Mouse (Mus musculus) midbrain, embryonic 12.5 days (tissue): ENCODE measurements at regions not wholly inside any gene's neighbourhood (a gene's known extent, or its start where the extent isn't known, plus 50 kb on each side); places are given as distances from the start of the nearest gene placed in this dataset.

Source experiments
- ATAC-seq: fragments of 200-750 bp; cut with Nextera tagmentation; 2 replicates; pipeline ENCODE4 v1.8.0; 2017; ENCODE audit warnings: low read depth, moderate TSS enrichment, moderate library complexity; ENCODE audit not compliant: low FRiP score
- H3K27ac ChIP-seq: fragments of 300-500 bp; sonication (generic); replicated peaks from 2 replicates; pipeline ENCODE4 v1.5.1; 2016; ENCODE audit warnings: mild to moderate bottlenecking
- H3K27me3 ChIP-seq: fragments of 300-500 bp; sonication (generic); 2 replicates; pipeline ENCODE4 v1.6.1; 2016; ENCODE audit warnings: mild to moderate bottlenecking
- H3K36me3 ChIP-seq: fragments of 300-500 bp; sonication (generic); 2 replicates; pipeline ENCODE4 v1.6.1; 2016
- H3K4me1 ChIP-seq: fragments of 300-500 bp; sonication (generic); 2 replicates; pipeline ENCODE4 v1.6.1; 2016
- H3K4me2 ChIP-seq: fragments of 300-500 bp; sonication (generic); replicated peaks from 2 replicates; pipeline ENCODE4 v1.6.1; 2016; ENCODE audit warnings: mild to moderate bottlenecking, moderate library complexity
- H3K4me3 ChIP-seq: fragments of 300-500 bp; sonication (generic); 2 replicates; pipeline ENCODE4 v1.5.1; 2016; ENCODE audit warnings: mild to moderate bottlenecking
- H3K9ac ChIP-seq: fragments of 300-500 bp; sonication (generic); replicated peaks from 2 replicates; pipeline ENCODE4 v1.6.1; 2016; ENCODE audit warnings: mild to moderate bottlenecking, moderate library complexity
- H3K9me3 ChIP-seq: fragments of 300-500 bp; sonication (generic); 2 replicates; pipeline ENCODE4 v1.6.1; 2016; ENCODE audit warnings: mild to moderate bottlenecking
- WGBS: fragments of 180-500 bp; shearing (Covaris S2); methylation state at CpG from one replicate; pipeline ENCODE4 v1.1.7; 2016; 5-methylcytosine and 5-hydroxymethylcytosine counted together

DNA sequence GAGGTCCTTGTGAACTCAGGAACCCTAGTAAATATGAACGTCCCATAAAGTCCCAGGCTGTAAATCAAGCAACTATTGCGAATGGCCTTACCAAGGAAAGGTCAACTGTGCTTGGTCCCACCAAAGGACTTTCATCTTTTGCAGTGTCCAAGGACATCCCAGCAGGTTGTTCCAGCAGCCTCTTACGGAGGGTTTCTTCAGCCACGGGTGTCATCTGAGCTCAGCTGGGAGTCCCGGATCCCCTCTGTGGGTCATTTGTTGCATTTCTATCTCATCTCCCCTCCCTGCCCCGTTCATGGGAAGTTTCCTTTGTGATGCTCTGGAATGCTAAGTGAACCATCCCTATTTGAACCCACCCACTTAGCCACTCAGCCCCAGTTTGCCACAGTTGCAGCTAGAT is 184.3 kb downstream of the Snx10 start:
- Histone ChIP-seq H3K27ac (peak overlapping the region; percentile 40), H3K27me3 (no peaks in the 10 kb centered on the region), H3K4me3 (no peak overlapping the region), H3K4me2 (no peak overlapping the region), H3K9ac (no peak overlapping the region), H3K36me3 (no peaks in the 10 kb centered on the region), H3K4me1 (peaks cover 21% of the 10 kb centered on the region; the same call in 1 of the 2 replicates), H3K9me3 (no peaks in the 10 kb centered on the region)
- ATAC-seq: no peak
- 38% methylated on average over 6 of the region's 6 CpGs for WGBS

DNA sequence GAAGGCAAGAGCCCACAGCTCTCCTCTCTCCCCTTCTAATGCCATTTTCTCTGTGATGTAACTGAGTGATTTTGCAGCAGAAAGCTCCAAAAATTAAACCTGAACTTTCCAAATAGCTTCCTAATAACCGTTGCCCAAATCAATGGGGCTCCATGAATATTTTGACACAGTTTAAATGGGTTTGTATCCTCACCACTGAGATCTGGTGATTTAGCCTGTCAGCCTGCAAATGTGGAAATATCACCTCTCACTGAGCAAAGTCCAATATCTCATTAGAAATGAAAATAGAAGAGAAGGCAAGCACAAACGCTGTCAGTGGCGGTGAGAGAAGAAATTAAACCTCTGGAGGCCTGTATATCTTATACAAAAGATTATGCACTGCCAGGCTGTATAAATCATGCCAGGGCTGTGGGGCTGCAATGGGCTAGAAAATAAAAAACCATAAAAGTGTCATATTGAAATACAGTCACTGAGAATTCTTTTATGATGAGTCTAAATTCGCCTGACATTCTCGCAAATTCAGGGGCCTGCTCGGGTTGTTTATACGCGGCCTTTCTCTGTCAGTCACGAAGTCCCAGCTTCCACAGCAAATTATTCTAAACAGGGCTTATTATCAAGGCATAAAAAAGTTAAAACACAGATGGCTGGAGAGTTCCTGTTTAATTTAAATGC is 185.1 kb downstream of the Snx10 start:
- no peak overlapping the region for H3K4me3 ChIP-seq
- no peaks in the 10 kb centered on the region for H3K36me3 ChIP-seq
- no peak overlapping the region for H3K4me2 ChIP-seq
- peak overlapping the region; percentile 40 for H3K27ac ChIP-seq
- no peaks in the 10 kb centered on the region for H3K9me3 ChIP-seq
- peaks cover 21% of the 10 kb centered on the region; the same call in 1 of the 2 replicates for H3K4me1 ChIP-seq
- ATAC-seq: no peak
- WGBS: 60% methylated on average over 9 of the region's 9 CpGs
- no peak overlapping the region for H3K9ac ChIP-seq
- H3K27me3 ChIP-seq: no peaks in the 10 kb centered on the region

DNA sequence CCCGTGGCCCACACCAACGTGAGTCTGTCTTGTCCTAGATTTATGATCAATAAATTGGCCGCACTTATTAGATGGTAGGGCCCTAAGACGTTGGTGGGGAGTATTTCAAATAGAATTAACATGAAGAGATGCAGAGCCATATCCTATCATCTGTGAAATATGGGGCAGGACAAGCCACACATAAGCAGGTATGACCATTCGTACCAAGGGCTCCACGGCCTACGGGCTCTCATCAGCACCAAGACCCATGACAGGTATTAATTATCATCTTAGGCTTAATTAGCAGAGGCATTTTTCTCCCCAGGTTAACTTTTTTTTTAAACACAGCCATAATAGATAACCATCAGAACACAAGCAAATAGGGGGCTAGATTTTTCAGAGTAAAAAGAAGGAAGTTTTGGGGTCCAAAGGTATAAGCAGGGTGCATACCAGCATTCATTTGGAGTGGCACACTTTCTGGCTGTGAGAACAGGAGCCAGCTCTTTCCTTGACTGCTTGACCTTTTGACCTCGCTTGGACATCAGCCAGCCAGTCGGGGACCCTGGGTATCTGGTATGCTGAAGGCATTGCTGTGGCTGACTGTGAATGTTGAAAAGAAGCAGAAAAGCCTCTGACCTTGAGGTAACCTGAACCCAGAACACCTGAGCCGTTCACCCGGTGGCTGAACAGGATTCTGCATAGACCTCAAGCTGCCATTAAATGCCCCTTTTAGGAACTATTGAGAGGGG is 185.8 kb downstream of the Snx10 start:
- no peak overlapping the region for H3K4me2 ChIP-seq
- H3K4me1 ChIP-seq: peaks cover 21% of the 10 kb centered on the region; the same call in 1 of the 2 replicates
- H3K9ac ChIP-seq: no peak overlapping the region
- H3K27ac ChIP-seq: peak overlapping the region; percentile 40
- no peak for ATAC-seq
- H3K9me3 ChIP-seq: no peaks in the 10 kb centered on the region
- no peak overlapping the region for H3K4me3 ChIP-seq
- no peaks in the 10 kb centered on the region for H3K36me3 ChIP-seq
- H3K27me3 ChIP-seq: no peaks in the 10 kb centered on the region
- WGBS: 57% methylated on average over 11 of the region's 11 CpGs

DNA sequence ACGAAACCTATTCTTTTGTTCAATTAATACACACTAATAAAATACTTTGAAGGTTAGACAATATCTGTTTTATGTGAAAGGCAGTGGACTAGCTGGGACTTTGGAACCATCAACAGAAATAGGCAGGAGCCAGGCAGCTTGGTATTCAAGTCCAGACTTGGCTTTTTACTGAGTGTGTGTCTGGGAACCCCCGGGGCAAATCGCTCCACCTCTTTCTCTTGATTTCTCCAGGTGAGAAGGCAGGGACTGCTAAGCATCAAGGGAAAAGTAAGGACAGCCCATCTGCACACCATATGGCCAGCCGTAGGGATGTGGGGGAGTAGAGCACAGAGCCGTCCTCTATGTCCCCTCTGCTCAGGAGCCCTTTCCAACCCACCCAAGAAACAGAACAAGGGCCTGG is 186.5 kb downstream of the Snx10 start:
- H3K4me2 ChIP-seq: no peak overlapping the region

DNA sequence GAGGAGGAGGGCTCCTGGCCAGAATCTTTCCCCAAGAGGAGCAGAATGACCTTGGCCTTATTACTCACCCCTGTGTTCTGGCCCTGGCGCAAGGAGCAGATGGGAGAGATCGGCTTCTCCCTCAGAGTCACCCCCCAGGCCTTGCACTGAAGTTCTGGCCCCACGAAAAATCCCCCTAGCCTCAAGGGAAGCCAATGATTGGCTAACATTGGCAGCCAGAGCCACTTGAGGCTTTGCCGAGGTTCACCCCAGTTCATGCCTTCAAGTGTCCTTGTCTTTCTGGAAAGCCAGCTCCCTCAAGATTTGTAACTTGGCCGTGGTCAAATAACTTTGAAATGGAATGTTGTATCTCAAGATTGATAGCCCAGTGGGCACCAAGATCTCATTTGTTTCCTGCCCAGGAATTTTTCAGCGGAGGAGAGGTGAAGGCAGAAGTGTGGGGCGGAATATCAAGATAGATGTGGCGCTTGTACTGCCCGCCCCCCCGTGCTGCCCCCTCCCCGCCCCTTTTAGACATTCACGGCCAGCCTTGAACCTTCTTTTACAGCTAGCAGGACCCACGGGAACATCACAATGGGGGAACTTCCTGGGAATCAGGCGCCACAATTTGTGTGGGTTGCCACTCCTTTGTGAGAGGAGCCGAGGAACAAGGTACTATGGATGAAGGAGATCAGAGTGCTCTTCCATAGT is 187.4 kb downstream of the Snx10 start:
- no peaks in the 10 kb centered on the region for H3K27me3 ChIP-seq
- H3K4me1 ChIP-seq: peaks cover 31% of the 10 kb centered on the region; the same call in 1 of the 2 replicates
- H3K4me3 ChIP-seq: no peak overlapping the region
- 87% methylated on average over 15 of the region's 15 CpGs for WGBS
- H3K9ac ChIP-seq: no peak overlapping the region
- H3K36me3 ChIP-seq: no peaks in the 10 kb centered on the region
- no peak overlapping the region for H3K4me2 ChIP-seq
- H3K9me3 ChIP-seq: no peaks in the 10 kb centered on the region
- no peak for ATAC-seq
- no peak overlapping the region for H3K27ac ChIP-seq

More for the DNA sequence above, 186.5 kb downstream of the Snx10 start:
- ATAC-seq: no peak
- Histone ChIP-seq H3K4me1 (peaks cover 24% of the 10 kb centered on the region; the same call in 1 of the 2 replicates), H3K9ac (no peak overlapping the region), H3K9me3 (no peaks in the 10 kb centered on the region), H3K27me3 (no peaks in the 10 kb centered on the region), H3K36me3 (no peaks in the 10 kb centered on the region), H3K27ac (no peak overlapping the region), H3K4me3 (no peak overlapping the region)
- 89% methylated on average over 5 of the region's 5 CpGs for WGBS

DNA sequence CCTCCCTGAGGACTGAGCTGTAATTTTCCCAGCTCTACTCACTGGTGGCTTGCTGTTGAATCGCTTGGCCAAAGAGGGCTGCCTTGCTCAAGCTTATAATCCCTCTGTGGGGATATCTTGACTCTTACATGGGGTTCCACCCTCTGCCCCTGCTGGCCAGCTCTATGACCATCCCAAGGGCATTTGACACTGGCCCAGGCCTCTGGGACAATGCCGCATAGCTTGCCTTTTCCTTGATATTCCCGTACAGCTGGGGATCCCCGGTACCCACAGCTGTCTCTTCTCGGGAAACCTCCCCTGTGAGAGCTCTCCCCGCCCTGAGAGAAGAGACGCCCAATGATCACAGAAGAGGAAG is 187.9 kb downstream of the Snx10 start:
- ATAC-seq: no peak
- no peaks in the 10 kb centered on the region for H3K9me3 ChIP-seq
- peaks cover 31% of the 10 kb centered on the region; the same call in 1 of the 2 replicates for H3K4me1 ChIP-seq
- H3K36me3 ChIP-seq: no peaks in the 10 kb centered on the region
- no peaks in the 10 kb centered on the region for H3K27me3 ChIP-seq
- H3K4me2 ChIP-seq: no peak overlapping the region
- H3K4me3 ChIP-seq: no peak overlapping the region
- H3K27ac ChIP-seq: no peak overlapping the region
- 88% methylated on average over 7 of the region's 7 CpGs for WGBS
- no peak overlapping the region for H3K9ac ChIP-seq

DNA sequence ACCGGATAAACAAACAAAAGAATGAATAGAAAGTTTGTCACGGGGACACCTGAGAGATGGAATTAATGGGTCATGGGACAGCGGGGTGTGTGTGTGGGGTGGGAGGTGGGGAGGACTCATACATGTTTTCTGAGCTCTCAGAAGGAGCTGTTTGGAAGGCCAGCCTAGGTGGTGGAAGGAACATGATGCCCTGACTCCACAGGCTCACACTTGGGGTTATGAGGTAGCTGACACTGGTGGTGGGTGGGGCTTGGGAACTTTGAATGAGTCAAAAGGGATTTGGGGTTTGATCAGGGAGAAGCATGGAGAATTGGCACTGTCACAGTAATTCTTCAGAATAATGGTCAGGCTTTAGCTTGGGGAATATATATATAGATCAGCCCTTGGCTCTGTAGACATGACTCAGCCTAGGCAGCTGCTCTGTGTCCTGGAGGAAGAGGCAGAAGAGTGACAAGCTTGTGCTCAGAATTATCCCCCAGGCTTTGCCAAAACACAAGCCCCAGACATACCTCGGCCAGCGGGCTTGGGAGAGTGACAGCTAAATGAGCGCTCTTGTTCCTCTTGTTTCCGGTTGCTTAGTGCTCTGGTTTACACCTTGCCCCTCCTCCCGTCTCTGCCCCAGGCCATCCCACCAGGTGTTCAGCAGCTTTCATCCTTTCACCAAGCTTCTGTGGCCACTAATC is 191.6 kb downstream of the Snx10 start:
- H3K9me3 ChIP-seq: no peaks in the 10 kb centered on the region
- 32% methylated on average over 8 of the region's 8 CpGs for WGBS
- H3K4me2 ChIP-seq: no peak overlapping the region
- H3K4me3 ChIP-seq: no peak overlapping the region
- peak; percentile 71; the same call in 1 of the 2 replicates for ATAC-seq
- no peaks in the 10 kb centered on the region for H3K36me3 ChIP-seq
- H3K4me1 ChIP-seq: peaks cover 12% of the 10 kb centered on the region; the same call in 1 of the 2 replicates
- peak overlapping the region; percentile 46 for H3K27ac ChIP-seq
- no peak overlapping the region for H3K9ac ChIP-seq
- H3K27me3 ChIP-seq: no peaks in the 10 kb centered on the region

DNA sequence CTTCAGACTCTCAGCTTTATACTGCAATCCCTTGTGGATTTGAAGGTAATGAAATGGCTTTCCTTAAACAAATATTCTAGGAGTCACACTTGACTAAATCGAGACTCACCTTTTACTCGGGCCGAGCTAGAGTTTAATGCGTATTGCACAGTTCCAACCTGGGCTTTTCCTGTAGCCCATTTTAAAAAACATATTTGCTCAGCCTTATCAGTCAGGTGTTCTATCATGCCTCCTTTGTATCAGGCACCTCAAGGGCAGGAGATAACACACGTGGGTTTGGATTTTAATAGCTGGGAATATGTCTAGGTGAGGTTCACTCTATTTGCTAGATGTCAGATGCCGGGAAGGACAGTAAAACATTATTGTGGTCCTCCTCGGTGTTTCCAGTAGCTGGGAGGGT is 193.7 kb downstream of the Snx10 start:
- ATAC-seq: no peak
- no peak overlapping the region for H3K27ac ChIP-seq
- no peaks in the 10 kb centered on the region for H3K36me3 ChIP-seq
- peaks cover 10% of the 10 kb centered on the region; the same call in 1 of the 2 replicates for H3K4me1 ChIP-seq
- no peak overlapping the region for H3K4me2 ChIP-seq
- H3K4me3 ChIP-seq: no peak overlapping the region
- WGBS: 78% methylated on average over 7 of the region's 7 CpGs
- no peaks in the 10 kb centered on the region for H3K9me3 ChIP-seq
- no peaks in the 10 kb centered on the region for H3K27me3 ChIP-seq
- no peak overlapping the region for H3K9ac ChIP-seq

DNA sequence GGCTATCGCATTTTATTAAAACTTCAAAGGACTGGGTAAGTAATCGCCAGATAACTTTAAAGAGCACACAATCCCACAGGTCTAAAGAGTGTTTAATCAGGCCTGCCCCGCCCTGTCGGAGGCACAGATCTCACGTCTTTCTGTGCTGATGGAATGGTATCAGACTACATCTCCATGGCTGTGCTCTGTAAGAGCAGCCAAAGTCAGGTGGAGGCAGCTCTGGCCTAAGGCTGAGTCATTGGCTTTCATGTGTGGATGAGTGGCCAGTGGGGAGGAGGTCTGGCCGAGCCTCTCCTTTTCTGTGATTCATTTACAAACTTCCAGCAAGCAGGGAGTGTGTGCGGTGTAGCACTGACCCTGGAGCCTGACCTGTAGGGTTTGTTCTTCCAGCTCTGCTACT is 197.0 kb downstream of the Snx10 start:
- ATAC-seq: no peak
- H3K4me1 ChIP-seq: peaks cover 1% of the 10 kb centered on the region; the same call in 1 of the 2 replicates
- no peak overlapping the region for H3K4me2 ChIP-seq
- 77% methylated on average over 7 of the region's 7 CpGs for WGBS
- no peak overlapping the region for H3K4me3 ChIP-seq
- H3K36me3 ChIP-seq: no peaks in the 10 kb centered on the region
- no peaks in the 10 kb centered on the region for H3K27me3 ChIP-seq
- no peaks in the 10 kb centered on the region for H3K9me3 ChIP-seq
- H3K9ac ChIP-seq: no peak overlapping the region
- no peak overlapping the region for H3K27ac ChIP-seq

DNA sequence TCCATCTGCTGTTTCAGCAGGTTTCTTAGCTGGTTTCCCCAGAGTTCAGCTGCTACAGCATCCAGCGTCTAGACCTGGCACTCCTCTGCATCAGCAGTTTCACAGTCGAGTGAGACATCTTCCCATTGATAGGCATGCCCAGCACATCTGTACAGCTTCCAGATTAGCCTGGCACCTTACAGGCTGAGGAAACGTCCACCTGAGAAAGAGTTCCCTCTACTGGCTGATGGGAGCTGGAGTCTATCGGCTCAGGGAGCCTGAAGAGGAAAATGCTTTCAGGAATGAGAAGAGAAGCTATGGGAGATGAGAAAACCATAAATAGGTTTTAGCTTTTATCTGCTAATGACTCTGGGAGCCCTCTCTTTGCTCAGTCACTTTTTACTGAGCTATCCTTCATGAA is 199.4 kb downstream of the Snx10 start:
- no peak for ATAC-seq
- Histone ChIP-seq H3K4me2 (no peak overlapping the region), H3K9me3 (no peaks in the 10 kb centered on the region), H3K4me1 (no peaks in the 10 kb centered on the region), H3K27ac (no peak overlapping the region), H3K27me3 (no peaks in the 10 kb centered on the region), H3K36me3 (no peaks in the 10 kb centered on the region), H3K9ac (no peak overlapping the region), H3K4me3 (no peak overlapping the region)
- 51% methylated on average over 4 of the region's 4 CpGs for WGBS

DNA sequence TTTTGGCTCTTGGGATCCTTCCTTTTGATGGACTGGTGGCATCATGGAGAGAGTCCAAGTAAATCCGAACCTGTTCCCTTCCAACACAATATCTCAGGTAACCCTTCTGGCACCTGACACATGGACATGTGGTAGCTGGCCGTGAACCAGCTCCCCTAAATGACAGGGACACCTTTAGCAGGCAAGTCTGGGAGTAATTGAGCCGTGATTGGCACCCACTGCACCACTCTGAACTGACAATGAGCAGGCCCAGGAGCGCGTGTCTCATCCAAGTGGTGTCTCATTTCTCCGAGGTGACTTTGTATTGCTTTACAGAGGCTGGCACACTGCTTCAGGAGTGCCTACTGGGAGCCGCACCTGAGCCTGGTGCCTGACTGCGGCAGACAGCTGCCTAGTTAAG is 203.5 kb downstream of the Snx10 start:
- ATAC-seq: no peak
- Histone ChIP-seq H3K27me3 (no peaks in the 10 kb centered on the region), H3K4me3 (no peak overlapping the region), H3K9ac (no peak overlapping the region), H3K4me2 (no peak overlapping the region), H3K36me3 (no peaks in the 10 kb centered on the region), H3K4me1 (peaks cover 10% of the 10 kb centered on the region; the same call in 1 of the 2 replicates), H3K9me3 (no peaks in the 10 kb centered on the region), H3K27ac (no peak overlapping the region)
- 87% methylated on average over 8 of the region's 8 CpGs for WGBS
